Mouse (Mus musculus) limb, embryonic 15.5 days (tissue): ENCODE results near the gene Ankfy1. TPM values are rescaled to one million over a fixed set of nuclear protein-coding genes. Genes with fewer than 3 reads are reported as not detected.

Source experiments
- ATAC-seq: fragments of 200-750 bp; cut with Nextera tagmentation; 2 replicates; pipeline ENCODE4 v1.8.0; 2017; ENCODE audit warnings: low read depth, moderate TSS enrichment; ENCODE audit not compliant: insufficient number of reproducible peaks, low FRiP score, low TSS enrichment
- H3K27ac ChIP-seq: fragments of 300-500 bp; sonication (generic); 2 replicates; pipeline ENCODE4 v1.5.1; 2015; ENCODE audit warnings: moderate library complexity, mild to moderate bottlenecking, inconsistent platforms
- H3K27me3 ChIP-seq: fragments of 300-500 bp; sonication (generic); 2 replicates; pipeline ENCODE4 v1.6.1; 2015; ENCODE audit warnings: inconsistent platforms
- H3K36me3 ChIP-seq: fragments of 300-500 bp; sonication (generic); 2 replicates; pipeline ENCODE4 v1.6.1; 2015; ENCODE audit warnings: inconsistent platforms
- H3K4me1 ChIP-seq: fragments of 300-500 bp; sonication (generic); 2 replicates; pipeline ENCODE4 v1.6.1; 2015; ENCODE audit warnings: inconsistent platforms
- H3K4me2 ChIP-seq: fragments of 300-500 bp; sonication (generic); 2 replicates; pipeline ENCODE4 v1.6.1; 2015; ENCODE audit warnings: mild to moderate bottlenecking, inconsistent platforms
- H3K4me3 ChIP-seq: fragments of 300-500 bp; sonication (generic); 2 replicates; pipeline ENCODE4 v1.5.1; 2015; ENCODE audit warnings: mild to moderate bottlenecking, inconsistent platforms
- H3K9ac ChIP-seq: fragments of 300-500 bp; sonication (generic); 2 replicates; pipeline ENCODE4 v1.6.1; 2015; ENCODE audit warnings: inconsistent platforms
- H3K9me3 ChIP-seq: fragments of 300-500 bp; sonication (generic); 2 replicates; pipeline ENCODE4 v1.6.1; 2016; ENCODE audit warnings: inconsistent platforms
- WGBS: fragments of 180-500 bp; shearing (Covaris S2); methylation state at CpG from one replicate; pipeline ENCODE4 v1.1.7; 2015; 5-methylcytosine and 5-hydroxymethylcytosine counted together
- polyA plus RNA-seq: library from polyadenylated mRNA; unstranded; fragments of >200 nt; fragmentation: Nextera tagmentation; extraction: Ambion mirVana; gene quantifications from 2 replicates; pipeline ENCODE4 v1.2.1, GENCODE M21; 2015

Gene Ankfy1
- 20.8 and 21.5 TPM in 2 replicates for polyA plus RNA-seq

DNA sequence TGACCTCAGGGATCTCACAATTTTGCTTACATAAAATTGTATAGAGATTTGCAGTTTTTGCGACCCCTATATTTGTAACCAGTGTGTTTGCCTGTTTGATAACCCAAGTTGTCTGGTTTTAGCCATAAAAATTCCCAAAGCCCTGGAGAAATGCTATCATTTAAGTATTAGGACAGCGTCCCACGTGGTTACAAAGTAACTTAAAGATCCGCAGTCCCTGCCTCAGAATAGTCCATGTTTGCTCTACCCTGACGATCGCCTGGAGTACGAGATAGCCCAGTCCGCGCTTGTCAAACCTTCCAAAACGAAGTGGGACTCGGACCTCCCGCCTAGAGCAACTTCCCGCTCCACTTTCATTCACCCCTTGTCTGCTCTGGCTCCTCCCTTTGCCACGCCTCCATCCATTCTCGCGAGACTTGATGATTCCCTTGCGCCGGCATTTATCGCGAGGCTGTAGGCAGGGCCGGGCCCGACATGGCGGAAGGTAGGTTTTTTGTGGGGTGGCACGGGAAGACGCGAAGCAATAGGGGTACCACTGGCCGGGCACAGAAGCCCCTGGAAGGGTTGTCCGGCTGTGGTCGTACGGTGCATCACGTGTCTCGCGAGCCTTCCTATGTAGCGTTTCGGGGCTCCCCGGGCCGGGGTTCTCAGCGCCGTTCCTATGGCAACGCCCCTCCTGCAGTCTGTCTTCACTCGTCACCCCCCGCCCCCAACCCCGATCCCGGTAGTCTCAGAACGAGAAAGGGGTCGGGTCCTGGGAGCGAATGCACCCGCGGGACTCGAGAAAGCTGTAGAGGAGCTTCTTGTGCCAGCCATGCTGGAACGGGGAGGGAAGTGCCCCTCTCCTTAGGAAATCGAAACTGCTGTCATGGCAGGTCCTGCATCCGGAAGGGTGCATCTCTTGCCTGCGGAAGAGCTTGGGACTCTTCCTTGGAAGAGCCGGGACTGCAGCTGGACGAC lies at the start of gene Ankfy1:
Ankfy1 (plus strand) TSS at position 456 of the 960 bp plus-strand sequence.
- peak within 1 kb of the TSS; percentile 86 for H3K27ac ChIP-seq
- no peaks in the 10 kb centered on the region for H3K27me3 ChIP-seq
- peak; percentile 94 for ATAC-seq
- H3K4me3 ChIP-seq, result peak within 1 kb of the TSS; percentile 68
- under 1% methylated on average over 56 of the region's 56 CpGs for WGBS
- peak within 1 kb of the TSS; percentile 72 for H3K4me2 ChIP-seq
- peak within 1 kb of the TSS; percentile 60 for H3K9ac ChIP-seq
- no peaks in the 10 kb centered on the region for H3K36me3 ChIP-seq
- no peaks in the 10 kb centered on the region for H3K9me3 ChIP-seq
- peaks cover 13% of the 10 kb centered on the region for H3K4me1 ChIP-seq

GRCm38 (mm10) chr11:72642730-72643129 lies 47.1 kb upstream of the Ankfy1 start:
- H3K9ac ChIP-seq, result no peak overlapping the region
- peaks cover 4% of the 10 kb centered on the region for H3K36me3 ChIP-seq
- no peak for ATAC-seq
- whole genome bisulfite sequencing, result 62% methylated on average over 4 of the region's 4 CpGs
- no peaks in the 10 kb centered on the region for H3K27me3 ChIP-seq
- 0 out of 2 replicates have a peak, but pooled peaks cover 3% of the 10 kb centered on the region for H3K9me3 ChIP-seq
- H3K4me3 ChIP-seq, result no peak overlapping the region
- no peaks in the 10 kb centered on the region for H3K4me1 ChIP-seq
- H3K27ac ChIP-seq, result no peak overlapping the region
- H3K4me2 ChIP-seq, result no peak overlapping the region

- no peak overlapping the region for H3K27ac ChIP-seq
- no peak overlapping the region for H3K4me3 ChIP-seq
- no peaks in the 10 kb centered on the region for H3K4me1 ChIP-seq
- no peak overlapping the region for H3K9ac ChIP-seq
- WGBS, result 92% methylated on average over 5 of the region's 5 CpGs
- no peaks in the 10 kb centered on the region for H3K27me3 ChIP-seq
- peaks cover 4% of the 10 kb centered on the region for H3K36me3 ChIP-seq
- H3K9me3 ChIP-seq, result 0 out of 2 replicates have a peak, but pooled peaks cover 3% of the 10 kb centered on the region
- H3K4me2 ChIP-seq, result no peak overlapping the region
- ATAC-seq, result no peak
Measured at GRCm38 (mm10) chr11:72645386-72645785, 44.4 kb upstream of the Ankfy1 start.

DNA sequence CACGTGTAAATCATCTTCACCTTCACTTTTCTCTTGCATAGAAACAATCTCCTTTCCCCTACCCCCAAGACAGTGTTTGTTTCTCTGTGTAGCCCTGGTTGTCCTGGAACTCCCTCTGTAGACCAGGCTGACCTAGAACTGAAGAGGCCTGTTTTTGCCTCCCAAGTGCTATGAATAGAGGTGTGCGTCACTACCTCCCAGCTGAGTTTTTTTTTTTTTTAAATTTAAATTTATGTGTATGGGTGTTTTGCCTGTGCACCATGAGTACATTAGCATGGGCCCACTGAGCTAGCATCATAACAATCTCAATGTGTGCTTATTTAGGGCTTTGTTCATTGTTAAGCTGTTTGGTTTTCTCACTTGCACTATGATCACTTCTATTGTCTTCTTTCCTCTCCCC lies 39.5 kb upstream of the Ankfy1 start:
- no peak overlapping the region for H3K9ac ChIP-seq
- H3K27ac ChIP-seq, result no peak overlapping the region
- no peaks in the 10 kb centered on the region for H3K4me1 ChIP-seq
- H3K27me3 ChIP-seq, result no peaks in the 10 kb centered on the region
- no peak overlapping the region for H3K4me2 ChIP-seq
- 72% methylated on average over 2 of the region's 2 CpGs for WGBS
- H3K4me3 ChIP-seq, result no peak overlapping the region
- no peaks in the 10 kb centered on the region for H3K9me3 ChIP-seq
- no peaks in the 10 kb centered on the region for H3K36me3 ChIP-seq
- no peak for ATAC-seq

DNA sequence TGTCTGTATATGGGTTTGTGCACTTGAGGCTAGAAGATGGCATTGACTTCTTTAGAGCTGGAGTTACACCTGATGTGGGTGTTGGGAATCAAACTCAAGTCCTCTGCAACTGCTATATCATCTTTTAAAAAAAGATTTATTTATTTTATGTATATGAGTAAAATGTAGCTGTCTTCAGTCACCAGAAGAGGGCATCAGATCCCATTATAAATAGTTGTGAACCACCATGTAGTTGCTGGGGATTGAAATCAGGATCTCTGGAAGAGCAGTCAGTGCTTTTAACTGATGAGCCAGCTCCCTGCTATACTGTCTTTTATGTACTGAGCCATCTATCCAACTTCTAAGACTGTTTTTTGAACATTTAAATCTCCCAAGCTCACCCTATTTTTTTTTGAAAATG lies 29.9 kb upstream of the Ankfy1 start:
- no peak overlapping the region for H3K27ac ChIP-seq
- H3K9ac ChIP-seq, result no peak overlapping the region
- H3K27me3 ChIP-seq, result no peaks in the 10 kb centered on the region
- H3K4me1 ChIP-seq, result no peaks in the 10 kb centered on the region
- H3K4me2 ChIP-seq, result no peak overlapping the region
- ATAC-seq, result no peak
- H3K36me3 ChIP-seq, result no peaks in the 10 kb centered on the region
- no peak overlapping the region for H3K4me3 ChIP-seq
- no peaks in the 10 kb centered on the region for H3K9me3 ChIP-seq

DNA sequence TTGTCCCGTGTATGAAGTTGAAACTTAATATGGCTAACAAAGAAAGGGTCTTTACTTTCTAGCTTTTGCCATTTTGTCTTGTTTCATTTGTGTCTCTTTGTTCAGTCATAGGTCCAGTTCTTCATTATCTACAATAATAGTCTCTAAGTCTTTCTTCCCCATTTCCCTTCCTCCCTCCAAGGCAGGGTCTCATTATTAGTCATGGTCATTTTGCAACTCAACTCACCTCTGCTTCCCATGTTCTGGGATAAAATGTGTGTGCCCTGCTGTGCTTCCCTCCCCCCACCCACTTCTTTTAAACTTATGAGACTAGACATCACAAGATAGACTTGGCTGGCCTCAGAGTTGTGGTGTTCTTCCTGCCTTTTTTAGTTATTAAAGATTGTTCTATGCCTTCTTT lies 29.4 kb upstream of the Ankfy1 start:
- Histone ChIP-seq H3K36me3 (no peaks in the 10 kb centered on the region), H3K4me3 (no peak overlapping the region), H3K9ac (no peak overlapping the region), H3K27me3 (no peaks in the 10 kb centered on the region), H3K4me2 (no peak overlapping the region), H3K27ac (no peak overlapping the region), H3K9me3 (no peaks in the 10 kb centered on the region), H3K4me1 (no peaks in the 10 kb centered on the region)
- no peak for ATAC-seq
- 87% methylated on average over 1 of the region's 1 CpGs for WGBS

GRCm38 (mm10) chr11:72664641-72665040 lies 25.2 kb upstream of the Ankfy1 start:
- Histone ChIP-seq H3K9ac (no peak overlapping the region), H3K27me3 (no peaks in the 10 kb centered on the region), H3K4me2 (no peak overlapping the region), H3K4me1 (no peaks in the 10 kb centered on the region), H3K9me3 (no peaks in the 10 kb centered on the region), H3K27ac (no peak overlapping the region), H3K36me3 (0 out of 2 replicates have a peak, but pooled peaks cover 4% of the 10 kb centered on the region), H3K4me3 (no peak overlapping the region)
- no peak for ATAC-seq
- WGBS, result 92% methylated on average over 4 of the region's 4 CpGs

DNA sequence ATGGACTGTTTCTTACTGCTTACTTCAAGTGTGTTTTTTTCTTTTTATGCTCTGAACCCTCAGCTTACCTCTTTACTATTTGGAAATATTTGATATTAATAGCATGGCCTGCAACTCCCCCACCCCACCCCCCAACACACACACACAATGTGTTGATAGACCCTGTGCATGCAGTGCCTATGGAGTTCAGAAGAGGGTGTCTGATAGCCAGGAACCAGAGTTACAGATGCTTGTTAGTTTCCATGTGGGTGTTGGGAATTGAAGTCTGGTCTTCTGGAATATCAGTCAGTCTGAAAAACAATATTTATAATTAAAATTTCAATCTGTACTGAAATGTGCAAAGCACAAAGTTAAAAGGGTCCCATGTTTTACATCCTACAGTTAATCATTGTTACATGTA lies 19.2 kb upstream of the Ankfy1 start:
- Histone ChIP-seq H3K9me3 (no peaks in the 10 kb centered on the region), H3K4me3 (no peak overlapping the region), H3K27ac (no peak overlapping the region), H3K4me2 (no peak overlapping the region), H3K4me1 (no peaks in the 10 kb centered on the region), H3K36me3 (0 out of 2 replicates have a peak, but pooled peaks cover 4% of the 10 kb centered on the region), H3K9ac (no peak overlapping the region), H3K27me3 (no peaks in the 10 kb centered on the region)
- ATAC-seq, result no peak

DNA sequence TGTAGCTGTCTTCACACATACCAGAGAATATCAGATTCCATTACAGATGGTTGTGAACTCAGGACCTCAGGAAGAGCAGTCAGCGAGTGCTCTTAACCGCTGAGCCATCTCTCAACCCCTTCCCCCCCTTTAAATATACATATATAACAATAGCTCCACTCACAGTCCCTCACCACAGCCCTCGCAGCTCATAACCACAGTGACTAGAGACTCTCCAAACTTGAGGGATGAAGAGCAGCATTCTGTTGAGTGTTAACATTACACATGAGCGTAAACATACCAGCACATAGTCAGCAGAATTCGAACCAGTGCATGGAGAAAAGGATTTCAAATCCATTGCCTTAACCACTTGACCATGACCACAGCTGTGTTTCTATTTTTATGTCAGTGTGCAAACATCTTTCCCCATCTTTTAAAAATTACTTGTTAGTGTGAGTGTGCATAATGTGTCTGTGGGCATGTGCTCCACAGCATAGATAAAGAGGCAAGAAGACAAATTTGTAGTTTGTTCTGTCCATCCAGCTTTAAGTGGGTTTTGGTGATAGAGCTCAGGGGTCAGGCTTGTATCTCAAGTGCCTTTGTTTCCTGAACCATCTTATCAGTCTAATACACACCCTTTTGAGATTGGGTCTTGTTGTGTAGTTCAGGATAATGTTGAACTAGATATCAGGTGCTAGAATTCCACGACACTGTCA lies 18.4 kb upstream of the Ankfy1 start:
- Histone ChIP-seq H3K4me1 (no peaks in the 10 kb centered on the region), H3K4me3 (no peak overlapping the region), H3K27me3 (no peaks in the 10 kb centered on the region), H3K9me3 (no peaks in the 10 kb centered on the region), H3K36me3 (0 out of 2 replicates have a peak, but pooled peaks cover 4% of the 10 kb centered on the region), H3K4me2 (no peak overlapping the region), H3K27ac (no peak overlapping the region), H3K9ac (no peak overlapping the region)
- WGBS, result 89% methylated on average over 6 of the region's 6 CpGs
- ATAC-seq, result no peak

GRCm38 (mm10) chr11:72672438-72672837 lies 17.4 kb upstream of the Ankfy1 start:
- H3K9me3 ChIP-seq, result no peaks in the 10 kb centered on the region
- H3K27ac ChIP-seq, result no peak overlapping the region
- H3K27me3 ChIP-seq, result no peaks in the 10 kb centered on the region
- no peak overlapping the region for H3K4me3 ChIP-seq
- H3K9ac ChIP-seq, result no peak overlapping the region
- ATAC-seq, result no peak
- no peaks in the 10 kb centered on the region for H3K36me3 ChIP-seq
- WGBS, result 70% methylated on average over 1 of the region's 1 CpGs
- H3K4me1 ChIP-seq, result no peaks in the 10 kb centered on the region
- no peak overlapping the region for H3K4me2 ChIP-seq

- no peak for ATAC-seq
- H3K9me3 ChIP-seq, result no peaks in the 10 kb centered on the region
- H3K27me3 ChIP-seq, result no peaks in the 10 kb centered on the region
- H3K27ac ChIP-seq, result no peak overlapping the region
- no peak overlapping the region for H3K9ac ChIP-seq
- no peak overlapping the region for H3K4me2 ChIP-seq
- 76% methylated on average over 2 of the region's 2 CpGs for WGBS
- no peaks in the 10 kb centered on the region for H3K4me1 ChIP-seq
- H3K4me3 ChIP-seq, result no peak overlapping the region
- no peaks in the 10 kb centered on the region for H3K36me3 ChIP-seq
Measured at GRCm38 (mm10) chr11:72675280-72675679, 14.5 kb upstream of the Ankfy1 start.

DNA sequence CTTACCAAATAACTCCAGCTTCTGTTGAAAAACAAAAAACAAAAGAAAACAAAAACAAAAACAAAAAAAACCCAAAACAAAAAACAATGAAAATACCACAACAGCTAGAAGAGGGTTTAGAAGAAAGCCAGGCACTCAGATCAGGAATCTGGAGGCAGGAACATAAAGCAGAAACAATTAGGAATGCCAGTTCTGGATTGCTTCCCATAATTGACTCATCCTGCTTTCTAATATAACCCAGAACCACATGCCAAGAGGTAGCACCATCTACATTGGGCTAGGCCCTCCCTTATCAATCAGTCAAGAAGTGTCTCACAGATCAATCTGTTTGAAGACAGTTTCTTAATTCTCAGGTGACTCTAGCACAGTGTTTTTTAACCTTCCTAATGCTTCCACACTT lies 9.1 kb upstream of the Ankfy1 start:
- Histone ChIP-seq H3K36me3 (peaks cover 11% of the 10 kb centered on the region; the same call in 1 of the 2 replicates), H3K27me3 (no peaks in the 10 kb centered on the region), H3K27ac (no peak overlapping the region), H3K9me3 (no peaks in the 10 kb centered on the region), H3K4me2 (no peak overlapping the region), H3K4me1 (no peaks in the 10 kb centered on the region), H3K9ac (no peak overlapping the region), H3K4me3 (no peak overlapping the region)
- ATAC-seq, result no peak
